Mouse (Mus musculus): ENCODE measurements around the gene Fbxo3. TPM values are rescaled to one million over a fixed set of nuclear protein-coding genes. Genes with fewer than 3 reads are reported as not detected.
"Not testable (repeated sequence)": the region's sequence is repeated elsewhere in the genome, so short reads cannot be mapped to it uniquely, and the experiment has no call there.

Fbxo3 gene
- total RNA-seq, 2 experiments from 2014 or later, result 44.7 to 45.6 TPM

GRCm38 (mm10) chr2:104095741-104096213 lies 68.3 kb downstream of the Fbxo3 start, which contains the start of gene Cd59a:
TSS of gene Cd59a (plus strand) at chr2:104095801.
- DNase-seq (ENCODE audit: low spot score in 2 of 2), result peak; percentile 33 to 46

GRCm38 (mm10) chr2:104096256-104096655 lies 68.7 kb downstream of the Fbxo3 start:
- no peak for DNase-seq (ENCODE audit: low spot score in 2 of 2)

GRCm38 (mm10) chr2:104096796-104097195 lies 69.3 kb downstream of the Fbxo3 start:
- not testable (repeated sequence) for DNase-seq (ENCODE audit: low spot score in 2 of 2)

- DNase-seq (ENCODE audit: low spot score in 2 of 2), result not testable (repeated sequence)
Measured at GRCm38 (mm10) chr2:104097396-104097795, 69.9 kb downstream of the Fbxo3 start.

DNA sequence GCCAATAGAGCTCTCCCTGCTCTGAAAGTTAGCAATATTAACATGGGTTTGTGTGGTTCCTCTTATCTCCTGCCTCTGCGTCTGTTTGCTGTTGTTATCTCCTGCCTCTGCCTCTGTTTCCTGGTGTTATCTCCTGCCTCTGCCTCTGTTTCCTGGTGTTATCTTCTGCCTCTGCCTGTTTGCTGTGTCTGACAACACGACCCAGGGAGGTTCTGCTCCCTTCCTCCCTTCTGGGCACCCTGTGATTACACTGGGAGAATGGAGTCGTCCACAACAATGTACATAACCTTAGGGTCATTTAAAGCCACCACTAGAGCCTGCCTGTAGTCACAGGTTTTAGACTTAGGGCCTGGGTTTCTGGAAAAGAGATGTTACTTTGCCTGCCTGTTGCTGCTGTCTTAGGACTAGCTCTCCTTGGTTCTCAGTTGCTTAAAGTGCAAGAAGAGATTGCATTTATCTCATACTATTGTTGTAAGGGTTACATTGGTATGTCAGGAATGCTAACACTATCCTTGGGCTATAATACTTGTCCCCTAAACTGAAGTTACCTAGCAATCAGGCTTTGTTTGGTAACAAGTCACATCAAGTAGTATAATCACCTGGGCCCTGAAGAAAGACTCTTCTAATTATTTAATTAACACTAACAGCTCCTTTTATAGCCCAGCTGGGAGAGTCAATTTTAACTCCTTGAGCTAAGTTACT lies 71.2 kb downstream of the Fbxo3 start:
- DNase-seq (ENCODE audit: low spot score in 2 of 2), result no peak

GRCm38 (mm10) chr2:104099231-104099585 lies 71.7 kb downstream of the Fbxo3 start:
- no peak for DNase-seq (ENCODE audit: low spot score in 2 of 2)

- no peak for DNase-seq (ENCODE audit: low spot score in 2 of 2)
Measured at GRCm38 (mm10) chr2:104099946-104100345, 72.4 kb downstream of the Fbxo3 start.

GRCm38 (mm10) chr2:104104800-104105199 lies 77.3 kb downstream of the Fbxo3 start:
- no peak for DNase-seq (ENCODE audit: low spot score in 2 of 2)

DNA sequence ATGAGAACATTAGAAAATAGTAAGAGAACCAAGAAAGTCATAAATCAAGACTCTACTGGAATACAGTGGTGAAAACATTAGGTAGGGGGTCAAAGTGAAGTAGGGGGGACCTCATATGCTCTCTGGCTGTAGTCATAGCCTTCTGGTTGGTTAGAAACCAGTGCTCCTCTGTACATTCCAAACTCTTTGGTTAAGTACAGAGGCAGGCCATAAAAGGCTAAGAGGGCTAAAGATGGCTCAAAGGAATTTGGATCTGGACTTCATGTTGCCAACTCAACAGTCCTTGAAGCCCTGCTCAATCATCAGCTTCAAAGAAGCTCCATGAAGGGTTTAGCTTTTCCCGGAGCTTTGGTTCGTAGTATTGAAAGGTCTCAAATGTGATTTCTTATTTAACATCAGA lies 81.5 kb downstream of the Fbxo3 start:
- DNase-seq (ENCODE audit: low spot score in 2 of 2), result not testable (repeated sequence)

GRCm38 (mm10) chr2:104109528-104109927 lies 82.0 kb downstream of the Fbxo3 start:
- DNase-seq (ENCODE audit: low spot score in 2 of 2), result no peak

- no peak for DNase-seq (ENCODE audit: low spot score in 2 of 2)
Measured at GRCm38 (mm10) chr2:104110031-104110430, 82.5 kb downstream of the Fbxo3 start.

DNA sequence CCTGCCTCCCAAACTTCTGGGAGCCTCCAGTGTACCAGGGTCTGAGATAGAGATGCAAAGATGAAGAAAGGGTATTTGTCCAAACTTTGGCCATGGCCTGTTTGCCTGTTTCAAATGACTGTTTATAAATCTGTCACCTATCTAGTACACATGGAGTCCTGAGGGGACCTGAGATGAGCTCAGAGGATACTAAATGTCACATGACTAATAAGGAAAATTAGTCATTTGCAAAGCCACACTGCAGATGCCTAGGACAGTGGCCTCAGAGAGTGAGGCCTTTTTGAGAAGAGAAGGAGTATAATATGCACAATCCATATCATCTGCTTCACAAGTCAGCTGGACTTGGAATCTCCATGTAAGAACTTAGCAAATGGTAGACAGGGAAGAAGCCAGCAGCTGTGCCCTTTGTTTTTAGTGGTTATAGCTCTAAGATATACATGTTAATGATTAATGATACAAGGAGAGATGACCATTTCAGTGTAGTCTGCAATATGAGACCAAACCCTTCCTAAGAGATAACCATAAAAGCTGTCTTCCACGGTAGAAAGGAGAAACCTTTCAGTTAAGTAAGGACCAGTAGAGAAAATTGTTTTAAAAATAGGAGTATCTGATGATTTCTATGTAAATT lies 83.8 kb downstream of the Fbxo3 start:
- not testable (repeated sequence) for DNase-seq (ENCODE audit: low spot score in 2 of 2)

Other genes starting within 250 kb of the Fbxo3 start
- gene Caprin1, start 230.1 kb upstream of the Fbxo3 start, total RNA-seq (2021), result 100 to 1,000 TPM; 431 to 443 TPM
- gene Lmo2, start 69.7 kb upstream of the Fbxo3 start, total RNA-seq (2021), result 10 to 100 TPM; 22.8 to 30.3 TPM
- not detected for gene 4931422A03Rik, start 640 bp downstream of the Fbxo3 start, total RNA-seq (2021)
- gene Gm10912, start 38.1 kb downstream of the Fbxo3 start, total RNA-seq (2021), result under 1 TPM in 1 of 2 experiments, not detected in 1; 0.34 TPM
- gene Gm10799, start 40.8 kb downstream of the Fbxo3 start, total RNA-seq (2021), result not detected
- under 1 TPM in 1 of 2 experiments, not detected in 1; 0.51 TPM for gene Cd59b, start 42.1 kb downstream of the Fbxo3 start, total RNA-seq (2021)
- gene Cd59a, start 68.1 kb downstream of the Fbxo3 start, total RNA-seq (2021), result 1 to 10 TPM; 2.0 to 3.2 TPM
- not detected for gene A930018P22Rik, start 95.0 kb downstream of the Fbxo3 start, total RNA-seq (2021)

All from layer of hippocampus, postnatal 10 days (tissue).